Mouse (Mus musculus) MEL (cell line): Measurements from ENCODE around the gene Trappc2l. TPM values are rescaled to one million over a fixed set of nuclear protein-coding genes. Genes with fewer than 3 reads are reported as not detected.

Experiments
- DNase-seq: peaks from one replicate; pipeline ENCODE4 v3.0.0; 2011; ENCODE audit warnings: low read depth, low spot score
- H3K27ac ChIP-seq: 2 replicates; pipeline ENCODE4 v1.5.1; 2012; ENCODE audit warnings: low read depth, mild to moderate bottlenecking, control low read depth, low read length, moderate library complexity; ENCODE audit not compliant: control insufficient read depth
- H3K27me3 ChIP-seq, 2 experiments: fragments of 150-350 bp in 1 of 2; sonication (generic) in 1 of 2; 2 replicates each; pipeline ENCODE4 v1.6.1; 2012; ENCODE audit warnings: low read length in 2 of 2, mild to moderate bottlenecking in 2 of 2, improper control_type of control experiment in 1 of 2, moderate library complexity in 1 of 2; ENCODE audit not compliant: insufficient read depth in 2 of 2, control insufficient read depth in 1 of 2
- H3K36me3 ChIP-seq, 2 experiments: 2 replicates each; pipeline ENCODE4 v1.6.1; 2012 to 2014; ENCODE audit warnings: low read length in 2 of 2, improper control_type of control experiment in 1 of 2, inconsistent platforms in 1 of 2, mild to moderate bottlenecking in 1 of 2; ENCODE audit not compliant: insufficient read depth in 2 of 2, control insufficient read depth in 1 of 2
- H3K4me1 ChIP-seq, 2 experiments: fragments of 150-350 bp in 1 of 2; sonication (generic) in 1 of 2; 2 replicates each; pipeline ENCODE4 v1.6.1; 2012; ENCODE audit warnings: low read length in 2 of 2, improper control_type of control experiment in 1 of 2, mild to moderate bottlenecking in 1 of 2; ENCODE audit not compliant: insufficient read depth in 2 of 2, control insufficient read depth in 1 of 2
- H3K4me3 ChIP-seq, 2 experiments: fragments of 150-350 bp in 1 of 2; sonication (generic) in 1 of 2; 2 replicates each; pipeline ENCODE4 v1.5.1; 2012; ENCODE audit warnings: low read depth in 2 of 2, low read length in 2 of 2, mild to moderate bottlenecking in 2 of 2, moderate library complexity in 2 of 2, control low read depth in 1 of 2, improper control_type of control experiment in 1 of 2; ENCODE audit not compliant: control insufficient read depth in 1 of 2, insufficient read depth in 1 of 2
- H3K79me2 ChIP-seq: 2 replicates; pipeline ENCODE4 v1.6.1; 2012; ENCODE audit warnings: mild to moderate bottlenecking, low read length, moderate library complexity; ENCODE audit not compliant: control insufficient read depth, poor library complexity, insufficient read depth
- H3K9ac ChIP-seq: 2 replicates; pipeline ENCODE4 v1.6.1; 2012; ENCODE audit warnings: low read depth, mild to moderate bottlenecking, control low read depth, low read length, moderate library complexity; ENCODE audit not compliant: control insufficient read depth, poor library complexity, severe bottlenecking
- H3K9me3 ChIP-seq: fragments of 150-350 bp; sonication (generic); replicated peaks from 2 replicates; pipeline ENCODE4 v1.6.1; 2012; ENCODE audit warnings: mild to moderate bottlenecking, low read length, improper control_type of control experiment, moderate library complexity; ENCODE audit not compliant: insufficient read depth
- BHLHE40 ChIP-seq: IDR thresholded peaks from 2 replicates; pipeline ENCODE4 v1.6.1; 2012; ENCODE audit warnings: low read depth, mild to moderate bottlenecking, inconsistent platforms, low read length, improper control_type of control experiment, borderline replicate concordance
- CHD1 ChIP-seq: IDR thresholded peaks from 2 replicates; pipeline ENCODE4 v1.6.1; 2012; ENCODE audit warnings: low read depth, mild to moderate bottlenecking, inconsistent platforms, low read length, improper control_type of control experiment
- GABPA ChIP-seq: IDR thresholded peaks from 2 replicates; pipeline ENCODE4 v1.6.1; 2012; ENCODE audit warnings: low read depth, mild to moderate bottlenecking, inconsistent platforms, low read length, improper control_type of control experiment, moderate library complexity
- JUND ChIP-seq: IDR thresholded peaks from 2 replicates; pipeline ENCODE4 v1.6.1; 2011; ENCODE audit warnings: low read depth, mild to moderate bottlenecking, improper control_type of control experiment, low read length
- KAT2A ChIP-seq: conservative IDR thresholded peaks from 2 replicates; pipeline ENCODE4 v1.6.1; 2012; ENCODE audit warnings: low read depth, low read length, improper control_type of control experiment, inconsistent platforms
- MAX ChIP-seq: IDR thresholded peaks from 2 replicates; pipeline ENCODE4 v1.6.1; 2011; ENCODE audit warnings: low read length, improper control_type of control experiment
- MAZ ChIP-seq: IDR thresholded peaks from 2 replicates; pipeline ENCODE4 v1.6.1; 2012; ENCODE audit warnings: low read depth, mild to moderate bottlenecking, inconsistent platforms, low read length, improper control_type of control experiment
- MEF2A ChIP-seq: IDR thresholded peaks from 2 replicates; pipeline ENCODE4 v1.6.1; 2014; ENCODE audit warnings: low read depth, mild to moderate bottlenecking, inconsistent platforms, low read length, improper control_type of control experiment; ENCODE audit not compliant: poor library complexity, insufficient replicate concordance, severe bottlenecking; ENCODE audit errors: extremely low read depth
- MYB ChIP-seq: IDR thresholded peaks from 2 replicates; pipeline ENCODE4 v1.6.1; 2011; ENCODE audit warnings: mild to moderate bottlenecking, low read depth, low read length, improper control_type of control experiment
- MYC ChIP-seq: IDR thresholded peaks from 2 replicates; pipeline ENCODE4 v1.6.1; 2011; ENCODE audit warnings: low read depth, mild to moderate bottlenecking, low read length, improper control_type of control experiment, moderate library complexity
- NRF1 ChIP-seq: IDR thresholded peaks from 2 replicates; pipeline ENCODE4 v1.6.1; 2014; ENCODE audit warnings: low read depth, mild to moderate bottlenecking, inconsistent platforms, low read length, improper control_type of control experiment, moderate library complexity; ENCODE audit not compliant: poor library complexity, insufficient read depth, severe bottlenecking
- POLR2AphosphoS2 ChIP-seq: IDR thresholded peaks from 2 replicates; pipeline ENCODE4 v1.6.1; 2011; ENCODE audit warnings: low read length, improper control_type of control experiment
- RAD21 ChIP-seq: IDR thresholded peaks from 2 replicates; pipeline ENCODE4 v1.6.1; 2011; ENCODE audit warnings: mild to moderate bottlenecking, low read depth, low read length, improper control_type of control experiment
- SMC3 ChIP-seq: IDR thresholded peaks from 2 replicates; pipeline ENCODE4 v1.6.1; 2011; ENCODE audit warnings: low read depth, low read length, improper control_type of control experiment
- TBP ChIP-seq: IDR thresholded peaks from 2 replicates; pipeline ENCODE4 v1.8.0; 2011; ENCODE audit warnings: low read depth, low read length, improper control_type of control experiment
- USF2 ChIP-seq, 2 experiments: IDR thresholded peaks; 2 replicates each; pipeline ENCODE4 v1.6.1; 2011 to 2012; ENCODE audit warnings: improper control_type of control experiment in 2 of 2, low read length in 2 of 2, borderline replicate concordance in 1 of 2, inconsistent platforms in 1 of 2, low read depth in 1 of 2, mild to moderate bottlenecking in 1 of 2; ENCODE audit not compliant: insufficient read depth in 1 of 2
- polyA plus RNA-seq, 2 experiments: library from polyadenylated mRNA; stranded (reverse) in 1 of 2; unstranded in 1 of 2; fragments of >175 nt in 1 of 2; fragments of >200 nt in 1 of 2; gene quantifications; 2 replicates each; pipeline versions ENCODE4 v1.2.1 to v1.2.4; 2012; ENCODE audit warnings: low replicate concordance in 2 of 2, low read depth in 1 of 2; ENCODE audit not compliant: insufficient read length in 2 of 2, insufficient read depth in 1 of 2, missing spikeins in 1 of 2
- total RNA-seq: library from RNA; depleted of rRNA; stranded (reverse); fragments of 300-350 nt; gene quantifications from 2 replicates; pipeline ENCODE4 v1.2.3, GENCODE M21; 2012

Gene Trappc2l
- total and polyA plus RNA-seq, 3 experiments = 15.1 to 21.7 TPM; not detected in 1

DNA sequence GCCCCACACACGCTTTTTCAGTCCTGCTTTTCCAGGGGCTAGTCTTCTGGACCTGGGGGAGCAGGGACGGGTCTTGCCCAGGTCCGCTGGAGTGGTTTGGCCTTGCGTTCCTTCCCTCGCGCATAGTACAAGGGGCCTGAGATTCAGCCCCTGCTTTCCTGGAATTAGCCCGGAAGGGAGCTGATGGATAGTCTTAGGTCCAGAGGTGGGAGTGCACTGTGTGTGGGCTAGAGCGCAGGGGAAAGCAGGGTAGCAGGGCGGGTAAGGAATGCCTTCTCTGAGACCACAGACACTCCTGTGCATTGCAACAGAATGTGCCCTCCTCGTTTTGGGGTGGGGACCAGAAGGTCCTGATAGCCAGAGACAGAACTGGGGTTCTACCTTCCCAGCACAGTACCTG lies 34.3 kb upstream of the Trappc2l start:
- Histone ChIP-seq H3K9me3 (no peaks in the 10 kb centered on the region), H3K4me1 (peaks cover 4 to 10% of the 10 kb centered on the region in 2 experiments; a peak in 3 of 4 replicates), H3K79me2 (peaks cover 13% of the 10 kb centered on the region), H3K27me3 (no peaks in the 10 kb centered on the region), H3K9ac (no peak overlapping the region), H3K36me3 (peaks cover 0 to 10% of the 10 kb centered on the region in 2 experiments; a peak in 2 of 4 replicates), H3K27ac (no peak overlapping the region), H3K4me3 (no peak overlapping the region)
- no peak for DNase-seq
- no peak for TF ChIP-seq MEF2A
- TF ChIP-seq MYB = no peak
- TF ChIP-seq BHLHE40 = no peak
- no peak for TF ChIP-seq MAZ
- no peak for TF ChIP-seq POLR2AphosphoS2
- no peak for TF ChIP-seq RAD21
- no peak for TF ChIP-seq GABPA
- no peak for TF ChIP-seq KAT2A
- no peak for TF ChIP-seq MAX
- TF ChIP-seq CHD1 = no peak
- TF ChIP-seq TBP = no peak
- no peak for TF ChIP-seq SMC3
- no peak for TF ChIP-seq JUND
- TF ChIP-seq USF2 (IDR thresholded peaks at IDR 0.05; ENCODE audit: borderline replicate concordance in 1 of 2, insufficient read depth in 1 of 2, low read depth in 1 of 2, low read length in 2 of 2) = no peak
- no peak for TF ChIP-seq MYC
- no peak for TF ChIP-seq NRF1

GRCm38 (mm10) chr8:122579196-122579595 lies 32.2 kb upstream of the Trappc2l start:
- no peak for DNase-seq
- Histone ChIP-seq H3K9me3 (no peaks in the 10 kb centered on the region), H3K79me2 (peaks cover 13% of the 10 kb centered on the region), H3K27me3 (no peaks in the 10 kb centered on the region), H3K9ac (no peak overlapping the region), H3K4me3 (no peak overlapping the region), H3K4me1 (peaks cover 4 to 10% of the 10 kb centered on the region in 2 experiments; a peak in 3 of 4 replicates), H3K27ac (no peak overlapping the region), H3K36me3 (peaks cover 0 to 5% of the 10 kb centered on the region in 2 experiments; a peak in 2 of 4 replicates)
- no peak for TF ChIP-seq KAT2A
